In genomic region chr14:58656212-58656934, GRCm38 (mm10) we compare ENCODE assay signal across 18 mouse cellular contexts.
DNase-seq lines count a peak whose midpoint lies in the region; ATAC-seq and TF ChIP-seq lines count a peak whose summit lies in the region.
"Had no signal": no experiment of that assay in that cellular context is flagged by ENCODE, and none has a peak within 500 bp of the region (broad histone marks: within the 10 kb centered on the region; RNA-seq: fewer than 3 reads in every experiment).

No protein-coding gene starts in this region.

- H3K9ac ChIP-seq in hindbrain, postnatal 0 days (replicated peaks; ENCODE audit: low read length): no peak overlapping the region
- H3K9ac ChIP-seq in ES-Bruce4 (ENCODE audit: low read depth, poor library complexity, severe bottlenecking): no peak overlapping the region
- no peak overlapping the region for H3K9ac ChIP-seq in embryonic facial prominence, embryonic 14.5 days (ENCODE audit: low read depth, low read length)
- no peak overlapping the region for H3K9ac ChIP-seq in intestine, postnatal 0 days (ENCODE audit: low read depth, low read length)
- H3K9ac ChIP-seq: heart, embryonic 12.5 days; liver, embryonic 14.5 days; midbrain, embryonic 12.5 days; neural tube, embryonic 12.5 days had no signal

- WGBS in hindbrain, embryonic 10.5 days: 14% methylated on average over 4 of the region's 4 CpGs
- WGBS in hindbrain, postnatal 0 days: 32% methylated on average over 4 of the region's 4 CpGs
- WGBS in embryonic facial prominence, embryonic 14.5 days: 23% methylated on average over 4 of the region's 4 CpGs
- WGBS in intestine, postnatal 0 days: 54% methylated on average over 4 of the region's 4 CpGs

- H3K36me3 ChIP-seq in hindbrain, embryonic 10.5 days: no peaks in the 10 kb centered on the region
- H3K36me3 ChIP-seq in hindbrain, postnatal 0 days (ENCODE audit: insufficient read depth, low read length): no peaks in the 10 kb centered on the region
- H3K36me3 ChIP-seq in ES-Bruce4 (ENCODE audit: control insufficient read depth, insufficient read depth, low read length, poor library complexity, severe bottlenecking): no peaks in the 10 kb centered on the region
- no peaks in the 10 kb centered on the region for H3K36me3 ChIP-seq in embryonic facial prominence, embryonic 14.5 days (ENCODE audit: control insufficient read depth, insufficient read depth, low read length)
- no peaks in the 10 kb centered on the region for H3K36me3 ChIP-seq in intestine, postnatal 0 days (ENCODE audit: control insufficient read depth, insufficient read depth)
- H3K36me3 ChIP-seq: heart, embryonic 12.5 days; midbrain, embryonic 12.5 days; neural tube, embryonic 12.5 days had no signal

- ATAC-seq in hindbrain, postnatal 0 days: no peak
- ATAC-seq in embryonic facial prominence, embryonic 14.5 days (ENCODE audit: low read depth): no peak; the same call in 1 of the 2 replicates
- no peak for ATAC-seq in intestine, postnatal 0 days

- no peaks in the 10 kb centered on the region for H3K9me3 ChIP-seq in hindbrain, embryonic 10.5 days
- no peaks in the 10 kb centered on the region for H3K9me3 ChIP-seq in hindbrain, postnatal 0 days (ENCODE audit: low read length)
- no peaks in the 10 kb centered on the region; the same call in 1 of the 2 replicates for H3K9me3 ChIP-seq in ES-Bruce4 (replicated peaks; ENCODE audit: control insufficient read depth, insufficient read depth, low read length, poor library complexity, severe bottlenecking)
- H3K9me3 ChIP-seq in embryonic facial prominence, embryonic 14.5 days (ENCODE audit: control insufficient read depth, low read length): no peaks in the 10 kb centered on the region
- H3K9me3 ChIP-seq in intestine, postnatal 0 days (ENCODE audit: control insufficient read depth): no peaks in the 10 kb centered on the region
- H3K9me3 ChIP-seq: heart, embryonic 12.5 days; midbrain, embryonic 12.5 days; neural tube, embryonic 12.5 days had no signal

- no peak overlapping the region for H3K4me3 ChIP-seq in hindbrain, embryonic 10.5 days
- no peak overlapping the region for H3K4me3 ChIP-seq in hindbrain, postnatal 0 days (ENCODE audit: low read length)
- H3K4me3 ChIP-seq in ES-Bruce4 (ENCODE audit: low read depth, low read length): no peak overlapping the region
- H3K4me3 ChIP-seq in embryonic facial prominence, embryonic 14.5 days (ENCODE audit: low read depth, low read length): no peak overlapping the region
- H3K4me3 ChIP-seq in intestine, postnatal 0 days (ENCODE audit: low read depth, low read length): no peak overlapping the region
- H3K4me3 ChIP-seq: heart, embryonic 12.5 days; midbrain, embryonic 12.5 days; neural tube, embryonic 12.5 days had no signal

- H3K27ac ChIP-seq in hindbrain, embryonic 10.5 days: peak overlapping the region; percentile 67
- no peak overlapping the region for H3K27ac ChIP-seq in hindbrain, postnatal 0 days
- peak overlapping the region; percentile 77 for H3K27ac ChIP-seq in ES-Bruce4 (ENCODE audit: insufficient read depth, low read length)
- H3K27ac ChIP-seq in embryonic facial prominence, embryonic 14.5 days (replicated peaks; ENCODE audit: low read depth, low read length): 0 out of 2 replicates have a peak overlapping the region, but pooled peaks have one; percentile 21
- H3K27ac ChIP-seq in intestine, postnatal 0 days (ENCODE audit: low read depth, low read length): no peak overlapping the region
- H3K27ac ChIP-seq: liver, embryonic 14.5 days; midbrain, embryonic 12.5 days; neural tube, embryonic 12.5 days had no signal

- H3K4me2 ChIP-seq in hindbrain, postnatal 0 days (ENCODE audit: low read depth, low read length): no peak overlapping the region
- H3K4me2 ChIP-seq in embryonic facial prominence, embryonic 14.5 days (ENCODE audit: low read depth, low read length): no peak overlapping the region
- no peak overlapping the region for H3K4me2 ChIP-seq in intestine, postnatal 0 days (replicated peaks; ENCODE audit: low read depth)
- H3K4me2 ChIP-seq: heart, embryonic 12.5 days; midbrain, embryonic 12.5 days; neural tube, embryonic 12.5 days had no signal

- no peak for TF ChIP-seq POLR2A in ES-Bruce4 (IDR thresholded peaks at IDR 0.05; ENCODE audit: insufficient read depth, low read length)

- no peak for TF ChIP-seq EP300 in ES-Bruce4 (IDR thresholded peaks at IDR 0.05; ENCODE audit: insufficient read depth, low read depth, low read length)

- TF ChIP-seq CTCF in hindbrain, postnatal 0 days (IDR thresholded peaks at IDR 0.05; ENCODE audit: low read depth): no peak
- TF ChIP-seq CTCF in ES-Bruce4 (IDR thresholded peaks at IDR 0.05; ENCODE audit: low read depth, low read length): no peak
- TF ChIP-seq CTCF in intestine, postnatal 0 days (IDR thresholded peaks at IDR 0.05; ENCODE audit: low read depth): no peak

- H3K4me1 ChIP-seq in hindbrain, embryonic 10.5 days (replicated peaks): peaks cover 16% of the 10 kb centered on the region
- no peaks in the 10 kb centered on the region for H3K4me1 ChIP-seq in hindbrain, postnatal 0 days (ENCODE audit: insufficient read depth, low read length)
- peaks cover 5% of the 10 kb centered on the region for H3K4me1 ChIP-seq in ES-Bruce4 (ENCODE audit: control insufficient read depth, insufficient read depth, low read length)
- H3K4me1 ChIP-seq in embryonic facial prominence, embryonic 14.5 days (ENCODE audit: control insufficient read depth, insufficient read depth, low read length): peaks cover 14% of the 10 kb centered on the region; the same call in 1 of the 2 replicates
- no peaks in the 10 kb centered on the region for H3K4me1 ChIP-seq in intestine, postnatal 0 days (replicated peaks; ENCODE audit: control insufficient read depth, insufficient read depth, low read length)

- no peaks in the 10 kb centered on the region for H3K27me3 ChIP-seq in hindbrain, embryonic 10.5 days (ENCODE audit: insufficient read depth, poor library complexity, severe bottlenecking)
- H3K27me3 ChIP-seq in hindbrain, postnatal 0 days (ENCODE audit: insufficient read depth, low read length): no peaks in the 10 kb centered on the region
- no peaks in the 10 kb centered on the region for H3K27me3 ChIP-seq in ES-Bruce4 (ENCODE audit: control insufficient read depth, insufficient read depth, low read length, poor library complexity, severe bottlenecking)
- no peaks in the 10 kb centered on the region for H3K27me3 ChIP-seq in embryonic facial prominence, embryonic 14.5 days (replicated peaks; ENCODE audit: control insufficient read depth, insufficient read depth, low read length)
- H3K27me3 ChIP-seq in intestine, postnatal 0 days (replicated peaks; ENCODE audit: control insufficient read depth, insufficient read depth, low read length): no peaks in the 10 kb centered on the region
- H3K27me3 ChIP-seq: heart, embryonic 12.5 days; midbrain, embryonic 12.5 days; neural tube, embryonic 12.5 days had no signal

- no peak for DNase-seq in hindbrain, embryonic 10.5 days (ENCODE audit: low spot score)
- DNase-seq in hindbrain, postnatal 0 days (ENCODE audit: low spot score): no peak
- peak; percentile 48 for DNase-seq in embryo, embryonic 10.5 days (ENCODE audit: low spot score)
- DNase-seq in embryonic facial prominence, embryonic 14.5 days (ENCODE audit: low spot score): no peak
- DNase-seq in thymus, adult 18-20 months: no peak
- DNase-seq in adrenal gland, postnatal 36 days: no peak
- DNase-seq: adrenal gland, postnatal 14 days; cerebellum, adult 18-20 months; cerebellum, postnatal 25 days; heart, postnatal 36 days; kidney, adult 8-10 months; thymus, postnatal 25 days had no signal

Comparison
In these comparisons a context has a peak if more than half of its experiments do, and no peak if none do; other contexts are left out.
1. H3K27ac ChIP-seq: peak in hindbrain, embryonic 10.5 days (single experiment), ES-Bruce4 (single experiment) and embryonic facial prominence, embryonic 14.5 days (single experiment); none in hindbrain, postnatal 0 days (single experiment) and intestine, postnatal 0 days (single experiment).